ENCODE assay signal across 9 mouse cellular contexts in genomic region chr10:81244595-81244994, GRCm38 (mm10). TPM values are rescaled to one million over a fixed set of nuclear protein-coding genes. Genes with fewer than 3 reads are reported as not detected.
A peak's percentile ranks its signal among the peaks of the same experiment; 100 is the strongest.
DNase-seq lines count a peak whose midpoint lies in the region; ATAC-seq lines count a peak whose summit lies in the region.
"Had no signal": no experiment of that assay in that cellular context is flagged by ENCODE, and none has a peak within 500 bp of the region (broad histone marks: within the 10 kb centered on the region; RNA-seq: fewer than 3 reads in every experiment).

No protein-coding gene starts in this region.

- H3K27ac ChIP-seq in intestine, embryonic 16.5 days (ENCODE audit: low read length) = no peak overlapping the region
- H3K27ac ChIP-seq in midbrain, embryonic 15.5 days = no peak overlapping the region

- no peak overlapping the region for H3K9ac ChIP-seq in intestine, embryonic 16.5 days (ENCODE audit: low read depth, low read length)
- H3K9ac ChIP-seq in midbrain, embryonic 15.5 days = no peak overlapping the region

- no peaks in the 10 kb centered on the region for H3K4me1 ChIP-seq in intestine, embryonic 16.5 days (ENCODE audit: control insufficient read depth, insufficient read depth, low read length)
- H3K4me1 ChIP-seq in midbrain, embryonic 15.5 days = 0 out of 2 replicates have a peak, but pooled peaks cover 3% of the 10 kb centered on the region

- no peak overlapping the region for H3K4me2 ChIP-seq in intestine, embryonic 16.5 days (ENCODE audit: low read depth, low read length)
- H3K4me2 ChIP-seq in midbrain, embryonic 15.5 days = no peak overlapping the region

- DNase-seq in left cerebral cortex, adult 18-20 months (ENCODE audit: low spot score in 2 of 2) = peak; percentile 81 to 84
- no peak for DNase-seq in left cerebral cortex, adult 8-10 months (ENCODE audit: low spot score in 2 of 2)
- peak; percentile 94 to 96 for DNase-seq in cerebellum, postnatal 14 days
- peak; percentile 89 for DNase-seq in gastrocnemius, postnatal 10 days
- peak; percentile 72 for DNase-seq in liver
- peak; percentile 72 to 74 for DNase-seq in spleen, postnatal 36 days (ENCODE audit: low spot score in 2 of 2)

- no peaks in the 10 kb centered on the region for H3K36me3 ChIP-seq in intestine, embryonic 16.5 days (ENCODE audit: control insufficient read depth, insufficient read depth, low read length)
- H3K36me3 ChIP-seq in midbrain, embryonic 15.5 days (replicated peaks) = no peaks in the 10 kb centered on the region

- ATAC-seq in intestine, embryonic 16.5 days = peak; percentile 69
- ATAC-seq in midbrain, embryonic 15.5 days (replicated peaks) = peak; percentile 57
- ATAC-seq: Patski had no signal

- no peak overlapping the region for H3K4me3 ChIP-seq in intestine, embryonic 16.5 days (ENCODE audit: low read length)
- no peak overlapping the region for H3K4me3 ChIP-seq in midbrain, embryonic 15.5 days

- 11% methylated on average over 17 of the region's 17 CpGs for WGBS in intestine, embryonic 16.5 days
- WGBS in midbrain, embryonic 15.5 days = 9% methylated on average over 17 of the region's 17 CpGs

- no peaks in the 10 kb centered on the region for H3K9me3 ChIP-seq in intestine, embryonic 16.5 days (ENCODE audit: control insufficient read depth, low read length)
- H3K9me3 ChIP-seq in midbrain, embryonic 15.5 days = no peaks in the 10 kb centered on the region

- peaks cover 11% of the 10 kb centered on the region for H3K27me3 ChIP-seq in intestine, embryonic 16.5 days (replicated peaks; ENCODE audit: control insufficient read depth, insufficient read depth, low read length)
- peaks cover 14% of the 10 kb centered on the region for H3K27me3 ChIP-seq in midbrain, embryonic 15.5 days (replicated peaks)
- H3K27me3 ChIP-seq: Patski had no signal

RNA-seq across cellular contexts. Expression of gene Matk, which starts 8.1 kb away (rescaled TPM):
- total RNA-seq in left cerebral cortex, adult 18-20 months (2021) = 100 to 1,000 TPM; 187 to 195 TPM
- total RNA-seq in left cerebral cortex, adult 8-10 months (2022) = 100 to 1,000 TPM; 167 to 192 (median 183) TPM
- 1 to 10 TPM in 1 of 2 experiments, under 1 TPM in 1; 0.70 to 1.3 TPM for total RNA-seq in gastrocnemius, postnatal 10 days (2021)
- 2.0 and 2.3 TPM in 2 replicates for polyA plus RNA-seq in intestine, embryonic 16.5 days (2015; fragmentation: Nextera tagmentation; extraction: Ambion mirVana)
- polyA plus RNA-seq in midbrain, embryonic 15.5 days (2015; fragmentation: Nextera tagmentation; extraction: Ambion mirVana) = 37.2 and 40.1 TPM in 2 replicates

RNA-seq across cellular contexts. Expression of gene Zfr2, which starts 11.6 kb away (rescaled TPM):
- total RNA-seq in left cerebral cortex, adult 18-20 months (2021) = 10 to 100 TPM; 59.2 to 65.5 TPM
- 10 to 100 TPM; 58.4 to 65.1 (median 60.8) TPM for total RNA-seq in left cerebral cortex, adult 8-10 months (2022)
- total RNA-seq in gastrocnemius, postnatal 10 days (2021) = 1 to 10 TPM; 2.1 to 3.5 TPM
- polyA plus RNA-seq in intestine, embryonic 16.5 days (2015; fragmentation: Nextera tagmentation; extraction: Ambion mirVana) = 7.1 and 8.0 TPM in 2 replicates
- polyA plus RNA-seq in midbrain, embryonic 15.5 days (2015; fragmentation: Nextera tagmentation; extraction: Ambion mirVana) = 35.4 and 37.2 TPM in 2 replicates

RNA-seq across cellular contexts. Expression of gene Atcay, which starts 14.0 kb away (rescaled TPM):
- 100 to 1,000 TPM; 197 to 204 TPM for total RNA-seq in left cerebral cortex, adult 18-20 months (2021)
- 100 to 1,000 TPM; 165 to 189 (median 171) TPM for total RNA-seq in left cerebral cortex, adult 8-10 months (2022)
- under 1 TPM; 0.40 to 0.43 TPM for total RNA-seq in gastrocnemius, postnatal 10 days (2021)
- 1.4 and 1.5 TPM in 2 replicates for polyA plus RNA-seq in intestine, embryonic 16.5 days (2015; fragmentation: Nextera tagmentation; extraction: Ambion mirVana)
- polyA plus RNA-seq in midbrain, embryonic 15.5 days (2015; fragmentation: Nextera tagmentation; extraction: Ambion mirVana) = 95.3 and 96.7 TPM in 2 replicates

RNA-seq across cellular contexts. Expression of gene Mrpl54, which starts 22.1 kb away (rescaled TPM):
- total RNA-seq in left cerebral cortex, adult 18-20 months (2021) = 10 to 100 TPM; 38.8 to 43.5 TPM
- total RNA-seq in left cerebral cortex, adult 8-10 months (2022) = 10 to 100 TPM; 39.8 to 51.5 (median 47.8) TPM
- 100 to 1,000 TPM in 1 of 2 experiments, 10 to 100 TPM in 1; 93.7 to 108 TPM for total RNA-seq in gastrocnemius, postnatal 10 days (2021)
- polyA plus RNA-seq in intestine, embryonic 16.5 days (2015; fragmentation: Nextera tagmentation; extraction: Ambion mirVana) = 240 and 249 TPM in 2 replicates
- 124 and 126 TPM in 2 replicates for polyA plus RNA-seq in midbrain, embryonic 15.5 days (2015; fragmentation: Nextera tagmentation; extraction: Ambion mirVana)

RNA-seq across cellular contexts. Expression of gene Apba3, which starts 22.2 kb away (rescaled TPM):
- total RNA-seq in left cerebral cortex, adult 18-20 months (2021) = 10 to 100 TPM; 36.7 to 42.7 TPM
- 10 to 100 TPM; 24.3 to 38.6 (median 27.6) TPM for total RNA-seq in left cerebral cortex, adult 8-10 months (2022)
- total RNA-seq in gastrocnemius, postnatal 10 days (2021) = 10 to 100 TPM; 61.6 to 63.5 TPM
- polyA plus RNA-seq in intestine, embryonic 16.5 days (2015; fragmentation: Nextera tagmentation; extraction: Ambion mirVana) = 72.2 and 83.1 TPM in 2 replicates
- 36.4 and 38.5 TPM in 2 replicates for polyA plus RNA-seq in midbrain, embryonic 15.5 days (2015; fragmentation: Nextera tagmentation; extraction: Ambion mirVana)

Comparison
In these comparisons a context has a peak if more than half of its experiments do, and no peak if none do; other contexts are left out.
1. DNase-seq: peak in left cerebral cortex, adult 18-20 months (2 of 2), cerebellum, postnatal 14 days (2 of 2), gastrocnemius, postnatal 10 days (single experiment), liver (single experiment) and spleen, postnatal 36 days (2 of 2); none in left cerebral cortex, adult 8-10 months (0 of 2).
2. RNA of gene Matk, which starts 8.1 kb away (total RNA-seq): 187 to 195 TPM in left cerebral cortex, adult 18-20 months and 167 to 192 TPM in left cerebral cortex, adult 8-10 months; 0.70 to 1.3 TPM in gastrocnemius, postnatal 10 days; every median in the first group is over 10 times any median in the second.
3. RNA of gene Zfr2, which starts 11.6 kb away (total RNA-seq): 59.2 to 65.5 TPM in left cerebral cortex, adult 18-20 months and 58.4 to 65.1 TPM in left cerebral cortex, adult 8-10 months; 2.1 to 3.5 TPM in gastrocnemius, postnatal 10 days; every median in the first group is over 10 times any median in the second.
4. RNA of gene Atcay, which starts 14.0 kb away (total RNA-seq): 197 to 204 TPM in left cerebral cortex, adult 18-20 months and 165 to 189 TPM in left cerebral cortex, adult 8-10 months; 0.40 to 0.43 TPM in gastrocnemius, postnatal 10 days; every median in the first group is over 100 times any median in the second.